Mouse (Mus musculus) ES-E14 (cell line): ENCODE measurements at regions not wholly inside any gene's neighbourhood (a gene's known extent, or its start where the extent isn't known, plus 50 kb on each side); places are given as distances from the start of the nearest gene placed in this dataset.

Experiments
- DNase-seq: peaks from one replicate; pipeline ENCODE4 v3.0.0-alpha.2; 2013; ENCODE audit warnings: low read depth, low spot score
- H3K27ac ChIP-seq: 2 replicates; pipeline ENCODE4 v1.5.1; 2012; ENCODE audit warnings: low read depth, mild to moderate bottlenecking, low read length, moderate library complexity, mixed read lengths; ENCODE audit not compliant: poor library complexity, insufficient read depth, severe bottlenecking
- H3K36me3 ChIP-seq: 2 replicates; pipeline ENCODE4 v1.6.1; 2012; ENCODE audit warnings: mild to moderate bottlenecking, low read length, moderate library complexity, mixed read lengths; ENCODE audit not compliant: control insufficient read depth, poor library complexity, insufficient read depth, severe bottlenecking
- H3K4me1 ChIP-seq, 2 experiments: fragments of 150-350 bp in 1 of 2; sonication (generic) in 1 of 2; 2 replicates each; pipeline ENCODE4 v1.6.1; 2012; ENCODE audit warnings: low read length in 2 of 2, mild to moderate bottlenecking in 1 of 2, mixed read lengths in 1 of 2; ENCODE audit not compliant: control insufficient read depth in 2 of 2, insufficient read depth in 2 of 2, poor library complexity in 1 of 2
- H3K4me3 ChIP-seq, 2 experiments: fragments of 150-350 bp in 1 of 2; sonication (generic) in 1 of 2; 2 replicates each; pipeline ENCODE4 v1.5.1; 2012; ENCODE audit warnings: low read length in 2 of 2, low read depth in 1 of 2, mild to moderate bottlenecking in 1 of 2, mixed read lengths in 1 of 2; ENCODE audit not compliant: insufficient read depth in 1 of 2, poor library complexity in 1 of 2, severe bottlenecking in 1 of 2
- H3K9ac ChIP-seq: 2 replicates; pipeline ENCODE4 v1.6.1; 2012; ENCODE audit warnings: low read depth, mild to moderate bottlenecking, low read length, mixed read lengths; ENCODE audit not compliant: poor library complexity, insufficient read depth, severe bottlenecking
- H3K9me3 ChIP-seq: fragments of 150-350 bp; sonication (generic); 2 replicates; pipeline ENCODE4 v1.6.1; 2012; ENCODE audit warnings: low read depth, mild to moderate bottlenecking, low read length; ENCODE audit not compliant: control insufficient read depth, insufficient read depth
- CHD2 ChIP-seq: IDR thresholded peaks from 2 replicates; pipeline ENCODE4 v1.6.1; 2014; ENCODE audit warnings: mild to moderate bottlenecking, low read depth, low read length, inconsistent platforms
- HCFC1 ChIP-seq: IDR thresholded peaks from 2 replicates; pipeline ENCODE4 v1.6.1; 2012; ENCODE audit warnings: low read length, inconsistent platforms, borderline replicate concordance; ENCODE audit not compliant: insufficient read depth
- MAFK ChIP-seq: IDR thresholded peaks from 2 replicates; pipeline ENCODE4 v1.6.1; 2014; ENCODE audit warnings: mild to moderate bottlenecking, low read depth, low read length, inconsistent platforms; ENCODE audit not compliant: insufficient read depth
- ZC3H11A ChIP-seq: IDR thresholded peaks from 2 replicates; pipeline ENCODE4 v1.6.1; 2012; ENCODE audit warnings: low read depth, mild to moderate bottlenecking, inconsistent platforms, low read length, borderline replicate concordance
- ZNF384 ChIP-seq: IDR thresholded peaks from 2 replicates; pipeline ENCODE4 v1.6.1; 2012; ENCODE audit warnings: low read depth, low read length, inconsistent platforms
- in situ Hi-C, 2 experiments: fragments of 600-800 bp; cut with MboI; formaldehyde crosslinking; loops; one replicate each; pipeline ENCODE4 v1.15.1; 2025; ENCODE audit warnings: low sequenced_read_pairs in 2 of 2, inconsistent platforms in 1 of 2; ENCODE audit not compliant: unreplicated experiment in 2 of 2

GRCm38 (mm10) chr1:91677062-91677461 is 124.2 kb upstream of the Twist2 start:
- TF ChIP-seq HCFC1 (no peak), ZC3H11A (no peak)
- Histone ChIP-seq H3K9me3 (no peaks in the 10 kb centered on the region), H3K9ac (no peak overlapping the region), H3K36me3 (no peaks in the 10 kb centered on the region), H3K4me3 (no peak overlapping the region), H3K27ac (no peak overlapping the region), H3K4me1 (no peaks in the 10 kb centered on the region)
- in situ Hi-C loops = no loop called here
- DNase-seq = no peak

GRCm38 (mm10) chr1:91678789-91679188 is 122.5 kb upstream of the Twist2 start:
- Histone ChIP-seq H3K27ac (no peak overlapping the region), H3K4me3 (no peak overlapping the region), H3K9me3 (no peaks in the 10 kb centered on the region), H3K9ac (no peak overlapping the region), H3K36me3 (no peaks in the 10 kb centered on the region), H3K4me1 (no peaks in the 10 kb centered on the region)
- TF ChIP-seq ZNF384 (no peak), CHD2 (no peak), ZC3H11A (no peak), MAFK (no peak), HCFC1 (no peak)
- in situ Hi-C loops = no loop called here
- no peak for DNase-seq

GRCm38 (mm10) chr1:91685031-91685430 is 116.2 kb upstream of the Twist2 start:
- H3K27ac ChIP-seq = no peak overlapping the region
- in situ Hi-C loops = no loop called here

GRCm38 (mm10) chr1:91685789-91686188 is 115.5 kb upstream of the Twist2 start:
- Histone ChIP-seq H3K9ac (no peak overlapping the region), H3K9me3 (no peaks in the 10 kb centered on the region), H3K4me1 (no peaks in the 10 kb centered on the region), H3K36me3 (no peaks in the 10 kb centered on the region), H3K27ac (no peak overlapping the region), H3K4me3 (no peak overlapping the region)
- in situ Hi-C loops = no loop called here
- DNase-seq = no peak
- no peak for TF ChIP-seq CHD2
- no peak for TF ChIP-seq ZC3H11A
- TF ChIP-seq ZNF384 = no peak
- TF ChIP-seq MAFK = no peak
- no peak for TF ChIP-seq HCFC1

More at GRCm38 (mm10) chr1:91685031-91685430, 116.2 kb upstream of the Twist2 start:
- DNase-seq = no peak
- no peaks in the 10 kb centered on the region for H3K4me1 ChIP-seq
- H3K4me3 ChIP-seq = no peak overlapping the region
- TF ChIP-seq HCFC1 = no peak
- no peak for TF ChIP-seq CHD2
- no peak for TF ChIP-seq ZC3H11A
- TF ChIP-seq ZNF384 = no peak
- no peak for TF ChIP-seq MAFK
- H3K9ac ChIP-seq = no peak overlapping the region
- no peaks in the 10 kb centered on the region for H3K36me3 ChIP-seq
- no peaks in the 10 kb centered on the region for H3K9me3 ChIP-seq

- in situ Hi-C loops = no loop called here
- Histone ChIP-seq H3K4me3 (no peak overlapping the region), H3K27ac (no peak overlapping the region), H3K4me1 (no peaks in the 10 kb centered on the region), H3K36me3 (no peaks in the 10 kb centered on the region), H3K9ac (no peak overlapping the region), H3K9me3 (no peaks in the 10 kb centered on the region)
- TF ChIP-seq MAFK = no peak
- TF ChIP-seq ZC3H11A = no peak
- no peak for TF ChIP-seq CHD2
- no peak for TF ChIP-seq ZNF384
- no peak for TF ChIP-seq HCFC1
- DNase-seq = no peak
These were observed 109.7 kb upstream of the Twist2 start for GRCm38 (mm10) chr1:91691601-91692000.
